Mouse (Mus musculus): Measurements from ENCODE around the gene Snapc3.
"Not testable (repeated sequence)": the region's sequence is repeated elsewhere in the genome, so short reads cannot be mapped to it uniquely, and the experiment has no call there.

Gene Snapc3

DNA sequence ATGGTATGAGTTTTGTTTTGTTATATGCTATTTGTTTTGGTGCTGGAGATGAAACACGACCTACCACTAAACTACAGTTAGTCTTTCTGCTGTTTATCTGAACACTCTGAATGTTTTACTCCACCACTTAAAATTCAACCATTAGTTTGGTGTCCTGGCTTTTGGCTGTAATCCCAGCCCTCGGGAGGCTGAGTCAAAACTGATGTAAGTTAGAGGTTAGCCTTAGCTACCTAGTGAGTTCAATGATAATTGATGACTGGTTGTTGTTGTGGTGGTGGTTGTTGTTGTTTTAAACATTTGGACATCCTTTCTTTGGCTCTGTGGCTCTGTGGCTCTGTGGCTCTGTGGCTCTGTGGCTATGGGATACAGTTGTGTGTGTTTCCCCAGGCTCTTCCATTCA is 1.3 kb downstream of the Snapc3 start:
- DNase-seq: no peak

- peak; percentile 20 for DNase-seq
Measured at GRCm38 (mm10) chr4:83423641-83424040, 6.1 kb downstream of the Snapc3 start.

- no peak for DNase-seq
Measured at GRCm38 (mm10) chr4:83425119-83425518, 7.6 kb downstream of the Snapc3 start.

- DNase-seq: no peak
Measured at GRCm38 (mm10) chr4:83427141-83427540, 9.6 kb downstream of the Snapc3 start.

GRCm38 (mm10) chr4:83427696-83428095 is 10.2 kb downstream of the Snapc3 start:
- DNase-seq: no peak

DNA sequence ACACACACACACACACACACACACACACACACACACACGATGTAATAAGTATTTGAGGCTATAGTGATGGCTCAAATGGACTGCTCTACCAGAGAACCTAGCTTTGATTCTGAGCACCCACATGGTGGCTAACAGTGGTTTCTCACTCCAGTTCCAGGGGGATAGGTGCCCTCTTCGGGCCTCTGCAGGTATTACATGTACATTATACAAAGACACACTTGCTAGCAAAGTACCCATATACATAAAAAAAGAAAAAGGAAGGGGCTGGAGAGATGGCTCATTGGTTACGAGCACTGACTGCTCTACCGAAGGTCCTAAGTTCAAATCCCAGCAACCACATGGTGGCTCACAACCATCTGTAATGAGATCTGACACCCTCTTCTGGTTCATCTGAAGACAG is 11.3 kb downstream of the Snapc3 start:
- no peak for DNase-seq

DNA sequence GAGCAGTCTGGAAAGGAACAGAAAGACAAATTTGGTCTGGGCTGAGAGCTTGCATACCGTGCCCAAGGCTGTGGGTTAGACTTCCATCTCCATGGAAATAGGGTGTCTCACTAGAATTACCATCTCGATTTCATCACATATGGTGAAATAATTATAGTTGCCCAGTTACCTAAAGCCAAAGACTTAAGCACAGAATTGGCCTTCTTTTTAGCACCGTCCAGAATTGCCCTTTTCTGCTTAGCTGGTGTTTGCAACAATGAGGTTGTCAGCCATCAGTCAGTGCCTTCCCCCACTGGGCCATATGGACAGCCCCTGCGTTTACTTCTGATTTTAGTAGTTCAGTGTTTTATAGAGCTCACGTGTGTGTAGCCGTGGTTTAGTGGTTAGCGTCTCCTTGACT is 14.4 kb downstream of the Snapc3 start:
- DNase-seq: no peak

GRCm38 (mm10) chr4:83432901-83433300 is 15.4 kb downstream of the Snapc3 start:
- no peak for DNase-seq

GRCm38 (mm10) chr4:83436375-83436774 is 18.9 kb downstream of the Snapc3 start:
- DNase-seq: no peak

DNA sequence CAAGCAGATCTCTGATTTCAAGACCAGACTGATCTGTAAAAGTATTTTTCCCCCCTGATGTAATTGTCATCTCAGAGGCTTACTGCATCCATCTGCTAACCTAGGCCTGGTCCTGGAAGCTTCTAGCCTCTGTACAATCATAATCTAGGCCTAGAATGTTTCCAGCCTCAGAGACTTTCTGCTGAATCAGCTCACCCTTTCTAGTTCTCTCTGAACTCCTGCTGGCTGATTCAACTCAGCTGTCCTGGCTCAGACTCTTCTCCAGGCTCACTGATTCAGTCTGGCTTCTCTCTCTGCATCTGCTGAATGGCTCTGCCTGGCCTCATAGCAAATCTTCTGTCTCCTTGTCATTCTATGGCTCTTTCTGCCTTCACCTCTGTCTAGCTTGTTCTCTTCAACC is 20.6 kb downstream of the Snapc3 start:
- no peak for DNase-seq

GRCm38 (mm10) chr4:83439045-83439444 is 21.5 kb downstream of the Snapc3 start:
- DNase-seq: no peak

DNA sequence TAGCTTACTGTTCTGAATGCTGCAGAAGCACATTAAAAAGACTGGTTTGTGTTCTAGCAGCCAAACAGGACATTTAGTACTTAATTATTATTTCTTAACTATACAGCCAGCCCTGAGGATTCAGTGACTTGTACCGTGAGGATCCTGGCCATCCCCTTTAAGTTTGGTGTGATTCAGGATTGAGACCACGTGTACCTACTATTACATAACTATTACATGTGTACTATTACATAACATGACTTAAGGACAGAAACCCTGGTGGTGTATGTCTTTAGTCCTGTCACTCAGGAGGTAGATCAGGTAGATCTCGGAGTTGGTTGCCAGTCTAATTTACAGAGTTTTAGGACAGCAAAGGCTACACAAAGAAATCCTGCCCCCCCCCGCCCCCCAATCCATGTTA is 23.5 kb downstream of the Snapc3 start:
- no peak for DNase-seq

GRCm38 (mm10) chr4:83450785-83451184 is 33.3 kb downstream of the Snapc3 start:
- no peak for DNase-seq

GRCm38 (mm10) chr4:83460106-83460505 is 42.6 kb downstream of the Snapc3 start:
- no peak for DNase-seq

DNA sequence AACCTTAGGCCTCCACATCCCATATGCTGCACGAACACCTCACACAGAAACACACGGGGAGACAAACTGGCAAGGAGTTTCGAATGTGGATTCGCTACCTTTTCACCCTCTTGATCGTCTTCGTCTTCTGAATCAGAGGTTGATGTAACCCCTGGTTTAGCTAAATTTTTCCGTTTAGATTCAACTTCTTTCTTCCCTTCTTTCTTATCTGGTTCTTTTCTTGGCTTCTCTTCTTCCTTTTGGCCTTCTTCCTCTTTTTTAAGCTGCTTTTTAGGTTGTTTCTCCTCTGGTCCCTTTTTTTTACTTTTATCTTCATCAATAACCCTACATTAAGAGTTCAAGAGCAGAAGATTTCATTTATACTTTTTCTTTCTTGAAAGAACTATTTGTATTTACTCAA is 47.3 kb downstream of the Snapc3 start:
- DNase-seq: no peak

DNA sequence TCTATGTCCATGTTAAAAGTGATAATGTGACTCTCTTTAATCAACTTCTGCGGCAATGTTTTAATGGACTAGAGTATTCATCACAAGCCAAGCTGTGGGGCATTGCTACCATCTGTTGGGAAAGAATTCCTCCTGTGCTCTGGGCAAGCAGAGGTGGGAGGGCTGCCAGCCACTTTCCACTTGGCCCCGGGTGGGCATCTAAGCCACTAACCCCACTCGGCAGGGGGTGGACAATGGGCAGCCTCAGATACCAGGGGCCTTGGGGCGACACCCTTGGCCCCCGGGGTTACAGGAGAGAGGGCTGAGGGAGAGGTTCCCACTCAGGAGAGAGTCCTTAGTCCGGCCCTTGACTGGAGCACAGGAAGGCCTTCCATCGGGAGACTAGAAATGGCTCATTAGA is 50.1 kb downstream of the Snapc3 start:
- peak; percentile 88 for DNase-seq

DNA sequence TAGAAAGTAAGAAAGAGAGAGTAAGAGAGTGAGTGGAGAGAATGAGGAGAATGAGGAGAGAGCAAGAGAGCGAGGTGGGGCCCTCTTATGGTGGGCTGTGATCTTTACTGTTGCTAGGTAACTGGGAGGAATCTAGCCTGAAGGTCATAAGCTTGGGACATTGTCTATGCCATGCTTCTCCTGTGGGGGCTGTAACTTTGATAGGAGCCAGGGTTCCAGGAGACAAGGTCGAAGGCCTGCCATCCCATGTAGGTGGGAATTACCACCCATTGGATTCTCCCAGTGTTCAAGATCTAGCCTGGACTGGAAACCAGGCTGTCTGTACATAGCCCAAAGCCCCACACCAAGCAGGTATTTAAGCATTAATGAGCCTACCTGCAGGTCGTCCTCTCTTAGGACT is 50.7 kb downstream of the Snapc3 start:
- DNase-seq: no peak

- no peak for DNase-seq
Measured at GRCm38 (mm10) chr4:83485250-83485649, 67.7 kb downstream of the Snapc3 start.

DNA sequence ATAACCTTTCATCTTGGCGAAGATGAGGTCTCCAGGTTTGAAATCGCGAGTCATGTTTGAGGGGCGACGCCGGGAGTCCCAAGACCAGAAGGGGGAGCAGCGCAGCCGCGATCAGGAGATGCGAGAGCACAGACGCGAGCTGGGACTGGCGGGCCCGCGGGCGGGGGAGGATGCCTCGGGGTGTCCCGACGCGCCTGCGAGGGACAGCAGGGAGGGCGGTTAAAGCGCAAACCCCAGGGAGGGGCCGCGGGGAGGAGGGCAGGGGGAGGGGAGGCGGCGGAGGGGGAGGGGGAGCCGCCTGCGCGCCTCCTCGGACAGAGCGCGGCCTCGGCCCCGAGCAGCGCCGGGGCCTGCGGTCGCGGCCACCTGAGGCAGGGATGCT is 68.2 kb downstream of the Snapc3 start:
- peak; percentile 88 for DNase-seq

DNA sequence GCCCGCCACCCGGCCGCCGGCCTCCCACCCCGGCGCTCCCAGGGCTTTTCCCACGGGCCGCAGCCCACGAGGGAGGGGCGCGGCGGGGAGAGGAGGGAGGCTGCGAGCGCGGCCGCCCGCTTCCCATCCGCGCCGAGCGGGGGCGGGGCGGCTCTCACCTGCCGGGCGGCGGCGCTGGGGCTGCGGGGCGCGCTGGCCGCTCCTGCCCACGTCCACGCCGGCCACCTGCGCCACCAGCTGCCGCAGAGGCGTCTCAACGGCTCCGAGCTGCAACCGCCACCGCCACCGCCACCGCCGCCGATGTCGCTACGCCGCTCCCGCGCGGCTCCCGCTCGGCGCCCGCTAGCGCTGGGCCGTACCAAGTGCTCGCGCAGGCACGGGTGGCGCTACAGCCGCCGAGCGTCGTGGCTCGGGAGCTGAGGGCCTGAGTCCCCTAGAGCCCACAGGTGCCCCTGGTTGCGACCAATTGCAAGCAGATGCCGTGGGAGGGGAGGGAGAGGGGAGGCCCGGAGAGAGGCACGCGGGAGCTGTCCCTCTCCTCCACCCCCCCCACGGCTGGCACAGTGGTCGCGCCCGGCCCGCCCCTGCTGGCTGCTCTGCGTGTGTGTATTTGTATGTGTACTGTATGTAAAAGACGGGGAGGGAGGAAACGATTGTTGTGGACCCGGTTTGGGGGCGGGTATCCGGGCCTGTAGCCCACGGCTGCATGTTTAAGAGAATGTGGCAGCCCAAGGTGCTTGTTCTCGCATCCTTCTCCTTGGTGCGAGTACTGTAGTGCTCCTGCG is 68.8 kb downstream of the Snapc3 start, which contains the start of gene Psip1:
Gene Psip1 (minus strand): TSS at position 343 of the 785 bp plus-strand sequence.
- DNase-seq: peak; percentile 91

DNA sequence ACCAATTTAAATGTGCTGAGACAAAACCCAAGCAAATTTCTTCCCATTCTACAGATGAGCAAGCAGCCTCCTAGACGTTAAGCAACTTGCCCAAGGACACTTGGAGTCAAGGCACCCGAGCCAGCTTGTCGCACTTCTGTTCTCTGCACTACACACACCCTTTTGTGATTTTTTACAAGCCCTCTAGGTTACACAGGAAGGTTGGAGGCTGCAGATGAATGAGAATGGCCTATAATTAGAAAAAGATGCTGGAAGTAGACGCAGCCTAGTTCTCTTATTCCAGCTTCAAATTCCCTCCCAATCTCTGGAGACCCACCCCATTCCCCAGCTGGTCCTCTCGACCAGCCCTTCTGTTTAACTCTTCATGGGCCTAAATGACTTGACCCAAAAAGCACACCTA is 71.6 kb downstream of the Snapc3 start:
- DNase-seq: no peak

DNA sequence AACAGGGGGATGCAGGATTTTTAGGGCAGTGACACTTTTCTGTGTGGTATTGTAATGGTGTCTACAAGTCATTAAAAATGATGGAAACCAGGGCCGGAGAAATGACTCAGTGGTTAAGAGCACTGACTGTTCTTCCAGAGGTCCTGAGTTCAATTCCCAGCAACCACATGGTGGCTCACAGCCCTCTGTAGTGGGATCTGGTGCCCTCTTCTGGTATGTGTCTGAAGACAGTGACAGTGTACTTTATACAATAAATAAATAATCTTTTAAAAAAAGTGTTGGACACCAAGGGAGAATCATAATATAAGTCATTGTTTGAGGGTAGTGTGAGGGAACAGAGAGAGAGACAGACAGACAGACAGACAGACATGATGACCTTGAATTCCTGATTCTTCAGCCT is 75.6 kb downstream of the Snapc3 start:
- no peak for DNase-seq

- DNase-seq: not testable (repeated sequence)
Measured at GRCm38 (mm10) chr4:83497013-83497412, 79.5 kb downstream of the Snapc3 start.

DNA sequence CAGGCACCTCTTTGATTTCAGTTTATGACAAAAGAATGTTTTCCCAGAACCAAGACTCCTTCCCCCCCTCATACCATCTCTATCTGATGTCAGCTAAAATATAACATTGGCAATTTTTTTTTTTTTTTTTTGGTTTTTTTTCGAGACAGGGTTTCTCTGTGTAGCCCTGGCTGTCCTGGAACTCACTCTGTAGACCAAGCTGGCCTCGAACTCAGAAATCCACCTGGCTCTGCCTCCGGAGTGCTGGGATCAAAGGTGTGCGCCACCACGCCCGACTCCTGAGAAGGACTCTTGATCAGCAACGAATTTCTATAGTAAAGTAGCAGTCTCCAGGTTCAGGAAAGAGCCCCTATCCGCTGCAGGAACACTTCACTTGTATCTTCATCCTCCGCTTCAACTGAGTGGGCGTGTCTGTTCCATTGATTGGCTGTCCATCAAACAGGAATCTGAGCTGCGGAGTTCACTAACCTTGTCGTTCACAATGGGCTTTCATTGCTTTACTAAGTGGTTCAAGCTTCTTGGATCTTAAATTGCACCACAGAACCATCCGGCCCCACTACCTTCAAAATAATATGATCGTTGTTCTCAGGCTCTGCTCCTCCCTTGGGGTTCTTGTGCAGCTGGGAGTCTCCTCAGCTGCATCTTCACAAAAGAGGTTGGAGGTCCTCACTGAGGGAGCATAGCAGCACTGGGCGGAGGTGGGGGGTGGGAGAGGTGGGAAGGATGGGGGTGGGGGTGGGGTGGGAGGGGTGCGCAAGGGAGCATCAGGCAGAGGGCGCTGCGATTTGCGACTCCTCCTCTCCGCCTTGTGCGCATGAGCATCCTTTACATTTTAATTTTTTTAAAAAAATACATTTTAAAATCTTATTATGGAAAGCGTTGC is 82.9 kb downstream of the Snapc3 start:
- no peak for DNase-seq
